Mouse (Mus musculus): Measurements from ENCODE around the gene Sf3b6.

Sf3b6 gene

DNA sequence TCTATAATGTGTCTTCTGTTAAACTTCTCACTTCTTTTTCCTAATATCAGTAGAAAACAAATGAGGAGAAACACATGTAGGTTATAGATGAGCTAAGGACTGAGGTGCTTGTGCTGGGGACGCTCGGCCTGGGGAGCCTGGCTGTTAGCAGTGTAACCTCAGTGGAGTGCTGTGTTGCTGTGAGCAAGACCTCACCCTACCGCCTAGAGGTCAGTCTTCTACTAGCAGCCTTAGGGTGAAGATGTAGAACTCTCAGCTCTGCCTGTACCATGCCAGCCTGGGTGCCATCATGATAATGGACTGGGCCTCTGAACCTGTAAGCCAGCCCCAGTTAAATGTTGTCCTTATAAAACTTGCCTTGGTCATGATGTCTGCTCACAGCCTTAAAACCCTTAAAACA, 9.9 kb downstream of the Sf3b6 start:
- no peak for TF ChIP-seq GATA4 (IDR thresholded peaks at IDR 0.05; ENCODE audit: insufficient replicate concordance, low read length)

DNA sequence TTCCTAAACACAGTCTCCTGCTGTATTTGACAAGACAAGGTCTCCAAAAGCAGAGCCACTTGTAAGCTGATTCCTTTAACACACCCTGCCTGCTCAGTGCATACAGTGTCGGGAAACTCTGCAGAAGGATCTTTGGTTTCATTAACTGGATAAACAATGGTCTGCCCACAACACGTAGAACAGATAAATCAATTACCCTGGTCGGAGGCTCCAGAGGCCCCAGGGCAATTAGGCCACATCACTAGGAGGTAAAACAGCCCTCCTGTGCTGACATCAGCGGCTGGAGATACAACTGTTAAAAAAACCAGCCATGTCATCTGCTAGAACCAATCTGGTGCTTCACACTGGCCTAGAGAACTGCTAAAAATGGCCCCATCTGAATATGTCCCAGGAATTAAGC, 19.6 kb downstream of the Sf3b6 start:
- no peak for TF ChIP-seq GATA4 (IDR thresholded peaks at IDR 0.05; ENCODE audit: insufficient replicate concordance, low read length)

DNA sequence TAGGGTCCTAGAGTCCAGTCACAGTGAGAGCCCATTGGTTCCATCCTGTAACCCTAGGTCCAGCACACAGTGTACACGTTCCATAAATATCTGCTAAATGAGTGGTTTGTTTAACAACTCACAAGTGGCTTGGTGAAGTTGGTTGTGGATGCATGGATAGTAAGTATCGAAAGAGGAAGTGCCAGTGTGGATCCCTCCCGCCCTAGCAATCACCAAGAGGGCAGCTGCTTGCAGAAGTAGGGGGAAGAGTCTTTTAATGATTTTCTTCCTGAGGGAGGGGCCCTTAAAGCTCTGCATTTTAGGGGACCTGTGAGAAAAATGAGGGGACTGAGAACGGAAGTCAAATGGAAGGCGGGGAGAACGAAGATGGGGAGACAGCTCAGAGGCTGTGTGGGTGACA, 22.7 kb downstream of the Sf3b6 start:
- TF ChIP-seq GATA4 (IDR thresholded peaks at IDR 0.05; ENCODE audit: insufficient replicate concordance, low read length), result no peak

DNA sequence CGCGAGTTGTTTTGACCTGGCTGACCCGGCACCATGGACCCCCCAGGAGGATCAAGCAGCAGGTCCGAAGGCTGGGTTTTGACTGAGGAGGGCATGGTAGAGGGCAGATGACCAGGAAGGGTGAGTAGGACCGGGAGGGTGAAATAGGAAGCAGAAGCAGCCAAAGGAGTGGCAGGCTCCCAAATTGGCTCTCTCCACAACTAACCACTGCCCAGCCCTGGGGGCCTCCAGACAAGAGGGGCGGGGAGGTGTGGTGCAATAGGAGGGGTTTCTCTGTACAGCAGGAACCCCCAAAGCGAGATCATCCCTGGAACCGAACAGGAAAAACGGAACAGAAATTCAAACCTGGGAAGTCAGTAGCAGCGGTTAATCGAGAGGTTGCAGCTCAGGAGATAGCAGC, 23.4 kb downstream of the Sf3b6 start:
- TF ChIP-seq GATA4 (IDR thresholded peaks at IDR 0.05; ENCODE audit: insufficient replicate concordance, low read length), result no peak

DNA sequence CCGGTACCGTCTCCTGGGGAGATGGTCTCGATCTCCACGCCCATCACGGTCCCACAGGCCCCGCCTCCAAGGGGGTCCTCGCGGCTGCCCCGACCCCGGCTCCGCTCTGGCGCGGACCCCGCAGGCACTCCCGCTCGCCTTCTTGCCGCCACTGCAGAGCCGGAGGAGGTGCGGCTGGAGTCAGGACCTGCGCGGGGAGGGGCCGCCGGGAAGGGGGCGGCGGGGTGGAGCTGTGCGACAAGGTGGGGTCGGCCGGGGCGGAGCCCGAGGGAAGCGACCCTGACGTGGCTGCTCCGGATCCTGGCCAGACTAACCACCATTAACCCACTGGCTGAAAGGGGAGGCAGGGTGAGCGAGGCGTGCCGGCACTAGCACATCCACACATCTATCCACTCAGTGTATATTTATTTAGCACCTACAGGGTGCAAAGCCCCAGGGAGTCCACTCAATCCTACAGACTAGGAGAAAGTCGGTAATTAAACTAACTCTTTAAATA, 24.1 kb downstream of the Sf3b6 start, which contains the start of gene Fkbp1b:
Gene Fkbp1b, minus strand, starts transcription at position 200 of the 496 bp plus-strand sequence.
- no peak for TF ChIP-seq GATA4 (IDR thresholded peaks at IDR 0.05; ENCODE audit: insufficient replicate concordance, low read length)

DNA sequence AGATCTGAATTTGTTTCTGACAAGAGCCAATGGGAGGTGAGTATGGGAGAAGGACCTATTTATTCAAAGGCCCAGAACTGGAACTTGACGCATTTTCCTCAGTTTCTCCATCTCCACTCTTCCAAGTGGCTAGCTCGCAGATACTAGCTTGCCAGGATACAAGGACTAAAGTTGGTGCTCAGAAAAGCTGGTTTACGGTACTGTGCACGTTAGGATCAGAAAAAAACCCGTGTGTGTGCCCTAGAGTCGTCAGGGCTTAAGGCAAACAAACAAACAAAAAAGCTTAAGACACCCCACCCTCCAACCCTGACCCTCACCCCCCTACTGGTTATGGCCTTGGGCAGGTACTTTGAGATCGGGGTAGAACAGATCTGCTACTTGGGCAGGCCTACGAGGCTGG, 25.1 kb downstream of the Sf3b6 start:
- no peak for TF ChIP-seq GATA4 (IDR thresholded peaks at IDR 0.05; ENCODE audit: insufficient replicate concordance, low read length)

DNA sequence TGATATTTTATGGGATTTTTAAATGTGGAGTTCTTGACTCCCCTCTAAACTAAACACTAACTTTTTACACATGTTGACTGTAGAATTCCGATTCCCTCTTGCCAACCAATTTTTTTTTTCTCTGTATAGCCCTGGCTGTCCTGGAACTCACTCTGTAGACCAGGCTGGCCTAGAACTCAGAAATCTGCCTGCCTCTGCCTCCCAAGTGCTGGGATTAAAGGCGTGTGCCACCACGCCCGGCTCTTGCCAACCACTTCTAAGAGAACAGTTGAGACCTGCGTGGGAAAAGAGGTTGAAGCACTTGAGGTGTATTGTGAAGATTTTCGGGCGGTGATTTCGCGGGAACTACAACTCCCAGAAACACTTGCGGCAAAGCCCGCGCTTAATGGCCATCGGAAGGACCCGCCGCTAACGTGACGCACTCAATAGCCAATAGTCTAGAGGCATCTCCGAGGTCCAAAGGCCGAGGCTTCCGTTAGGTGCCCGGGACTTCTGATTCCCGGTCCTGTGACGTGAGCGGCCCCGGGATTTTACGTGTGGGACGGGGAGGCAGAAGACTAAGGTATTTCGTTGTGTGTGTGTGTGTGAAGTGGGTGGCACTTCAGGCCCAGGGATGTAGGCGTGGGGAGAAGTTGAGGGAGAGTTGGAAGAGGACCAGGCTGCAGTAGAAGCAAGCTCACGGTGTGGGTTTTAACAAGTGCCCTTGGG, 25.7 kb downstream of the Sf3b6 start, which contains the start of gene Wdcp:
Gene Wdcp, plus strand, starts transcription at position 414 of the 708 bp plus-strand sequence.
- no peak for TF ChIP-seq GATA4 (IDR thresholded peaks at IDR 0.05; ENCODE audit: insufficient replicate concordance, low read length)

DNA sequence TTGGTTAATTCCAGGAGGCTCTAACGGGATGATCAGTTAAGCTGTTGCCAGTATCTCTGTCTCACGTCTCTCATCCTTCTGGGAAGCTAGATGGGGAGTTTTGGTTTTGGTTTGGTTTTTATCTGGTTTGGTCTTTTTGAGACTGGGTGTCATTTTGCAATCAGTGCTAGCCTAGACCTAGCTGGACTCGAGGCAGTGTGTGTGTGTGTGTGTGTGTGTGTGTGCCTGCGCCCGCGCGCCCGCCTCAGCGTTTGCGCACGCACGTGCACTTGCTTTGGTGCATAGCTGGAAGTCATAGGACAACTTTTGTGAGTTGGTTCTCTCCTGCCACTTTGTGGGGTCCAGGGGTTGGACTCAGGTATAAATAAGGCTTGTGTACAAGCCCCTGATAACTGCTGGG, 26.4 kb downstream of the Sf3b6 start:
- no peak for TF ChIP-seq GATA4 (IDR thresholded peaks at IDR 0.05; ENCODE audit: insufficient replicate concordance, low read length)

DNA sequence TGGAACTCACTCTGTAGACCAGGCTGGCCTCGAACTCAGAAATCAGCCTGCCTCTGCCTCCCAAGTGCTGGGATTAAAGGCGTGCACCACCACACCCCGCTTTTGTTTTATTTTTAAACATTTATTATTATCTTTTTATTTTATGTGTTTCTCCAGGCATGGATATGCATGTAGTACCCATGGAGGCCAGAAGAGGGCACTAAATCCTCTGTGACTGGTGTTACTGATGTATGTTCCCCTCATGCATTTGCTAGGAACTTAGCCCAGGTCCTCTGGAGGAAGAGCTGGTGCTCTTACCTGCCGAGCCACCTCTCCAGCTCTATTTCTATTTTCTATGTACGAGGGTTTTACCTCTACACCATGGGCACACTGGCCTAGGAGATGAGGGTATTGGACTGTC, 38.8 kb downstream of the Sf3b6 start:
- TF ChIP-seq GATA4 (IDR thresholded peaks at IDR 0.05; ENCODE audit: insufficient replicate concordance, low read length), result no peak

DNA sequence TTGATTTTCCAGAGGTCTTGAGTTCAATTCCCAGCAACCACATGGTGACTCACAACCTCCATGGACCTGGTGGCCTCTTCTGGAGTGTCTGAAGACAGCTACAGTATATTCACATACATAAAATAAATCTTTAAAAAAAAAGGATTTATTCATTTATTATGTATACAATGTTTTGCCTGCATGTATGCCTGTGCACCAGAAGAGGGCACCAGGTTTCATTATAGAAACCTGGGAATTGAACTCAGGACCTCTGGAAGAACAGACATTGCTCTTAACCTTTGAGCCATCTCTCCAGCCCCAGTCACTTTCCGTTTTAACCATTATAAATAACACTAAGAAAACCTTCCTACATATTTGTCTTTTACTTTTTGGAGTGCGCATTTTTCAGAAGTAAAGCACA, 39.5 kb downstream of the Sf3b6 start:
- TF ChIP-seq GATA4 (IDR thresholded peaks at IDR 0.05; ENCODE audit: insufficient replicate concordance, low read length), result no peak

DNA sequence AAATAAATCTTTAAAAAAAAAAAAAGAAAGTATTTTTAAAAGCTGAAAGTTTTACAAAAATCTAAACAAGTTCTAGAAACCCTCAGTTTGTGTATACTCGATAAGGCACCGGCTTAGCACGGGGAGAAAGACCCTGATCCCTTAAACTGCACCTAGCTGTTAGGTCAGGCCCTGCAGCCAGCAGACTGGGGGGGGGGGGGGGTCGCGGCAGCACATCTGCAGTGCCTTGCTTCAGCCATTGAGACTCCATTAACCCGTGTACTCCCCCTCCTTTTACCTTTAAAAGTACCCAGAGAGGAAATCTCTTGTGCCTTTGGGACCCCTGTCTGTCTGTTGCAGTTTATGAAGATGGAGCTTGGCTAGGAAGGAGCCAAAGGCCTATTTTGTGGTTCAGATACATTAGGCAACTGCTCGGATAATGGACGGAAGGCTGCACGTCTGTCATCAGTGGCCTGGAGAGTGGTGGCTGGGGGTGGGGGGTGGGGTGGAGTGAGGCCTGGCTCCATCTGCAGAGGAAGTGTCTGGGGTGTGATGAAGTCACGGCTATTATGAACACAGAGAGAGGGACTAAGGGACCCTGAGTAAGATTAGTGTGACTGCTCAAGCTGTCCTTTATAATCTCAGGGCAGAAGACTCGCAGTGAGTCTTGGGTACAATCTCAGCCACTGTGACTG, 42.0 kb downstream of the Sf3b6 start:
- TF ChIP-seq GATA4 (IDR thresholded peaks at IDR 0.05; ENCODE audit: insufficient replicate concordance, low read length), result no peak

DNA sequence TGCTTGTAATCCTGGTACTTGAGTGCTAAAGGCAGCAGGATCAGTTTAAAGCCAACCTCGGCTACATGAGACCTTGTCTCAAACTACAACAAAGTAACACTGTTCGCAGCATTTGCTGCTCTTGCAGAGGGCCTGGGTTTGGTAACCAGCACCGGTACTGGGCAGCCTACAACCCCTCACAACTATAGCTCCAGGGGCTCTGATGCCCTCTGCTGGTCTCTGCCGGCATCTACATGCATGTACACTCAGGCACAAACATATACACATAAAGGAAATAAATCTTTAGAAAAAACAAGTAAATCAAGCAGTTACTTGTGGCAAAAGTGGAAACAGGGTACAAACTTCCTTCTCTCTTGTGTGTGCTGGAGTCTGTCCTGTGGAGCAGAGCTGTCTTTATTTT, 45.3 kb downstream of the Sf3b6 start:
- no peak for TF ChIP-seq GATA4 (IDR thresholded peaks at IDR 0.05; ENCODE audit: insufficient replicate concordance, low read length)

DNA sequence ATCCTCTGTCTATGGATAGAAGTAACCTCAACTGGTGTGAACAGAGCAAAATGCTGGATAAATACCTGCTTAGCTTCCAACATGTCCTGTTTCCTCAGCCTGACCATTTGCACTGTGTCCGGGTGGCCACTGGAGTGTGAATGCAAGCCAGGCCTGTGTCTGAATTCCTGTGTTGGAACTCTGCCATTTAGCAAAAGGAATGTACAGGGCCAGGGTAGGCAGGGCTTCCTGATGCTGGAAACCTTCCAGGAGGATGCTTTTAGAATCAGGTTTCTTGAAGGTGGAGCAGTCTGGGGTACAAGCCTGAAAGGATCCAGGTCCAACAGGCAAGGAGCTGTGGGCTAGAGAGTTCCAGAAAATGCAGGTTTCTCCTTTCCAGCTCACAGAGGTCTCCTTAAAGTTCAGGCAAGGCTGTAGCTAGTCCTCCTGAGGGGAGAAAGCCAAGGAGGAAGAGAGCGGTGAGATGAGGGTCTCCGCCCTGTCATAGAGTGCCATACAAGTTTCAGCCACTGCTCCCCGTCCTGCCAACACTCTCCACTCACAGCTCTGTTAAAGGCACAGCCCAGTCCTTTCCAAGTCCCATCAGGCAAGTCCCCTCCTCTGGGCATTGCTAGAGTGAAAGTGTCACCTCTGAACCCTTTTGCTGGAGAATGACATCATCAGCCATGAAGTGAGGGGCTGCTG, 46.5 kb downstream of the Sf3b6 start:
- TF ChIP-seq GATA4 (IDR thresholded peaks at IDR 0.05; ENCODE audit: insufficient replicate concordance, low read length), result no peak

DNA sequence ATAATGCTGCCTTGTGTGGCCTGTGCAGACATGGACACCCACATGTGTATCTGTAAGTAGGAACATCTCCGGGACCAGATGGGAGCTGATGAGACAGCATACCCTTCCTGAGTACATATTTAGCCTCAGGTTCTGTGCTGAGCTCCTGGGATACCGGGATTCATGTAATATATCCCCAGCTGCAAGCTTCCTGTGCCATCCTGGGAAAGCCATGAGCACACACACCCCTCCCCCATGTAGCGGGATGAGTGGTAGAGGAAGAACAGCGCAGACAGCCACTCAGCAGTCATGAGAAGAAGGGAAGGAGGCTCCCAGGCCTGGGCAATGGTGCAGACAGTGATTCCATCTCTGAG, 47.0 kb downstream of the Sf3b6 start:
- no peak for TF ChIP-seq GATA4 (IDR thresholded peaks at IDR 0.05; ENCODE audit: insufficient replicate concordance, low read length)

DNA sequence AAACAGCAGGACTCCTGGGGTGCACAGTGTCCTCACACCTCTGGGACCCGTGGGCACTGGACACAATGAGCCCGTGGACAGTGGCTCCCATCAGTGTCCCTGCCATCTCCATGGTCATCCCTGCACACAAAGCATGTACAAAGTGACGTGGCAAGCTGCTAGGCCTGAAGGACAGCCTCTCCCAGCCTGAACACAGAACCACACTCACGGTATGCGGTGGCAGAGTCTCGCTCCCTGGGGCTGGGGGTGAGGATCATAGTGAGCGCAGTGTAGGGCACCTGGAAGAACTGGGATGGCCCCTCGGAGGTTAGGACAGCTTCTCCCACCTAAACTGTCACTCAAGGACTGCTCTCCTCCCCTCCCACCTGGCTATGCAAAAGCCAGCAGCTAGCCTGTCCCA, 51.6 kb downstream of the Sf3b6 start:
- TF ChIP-seq GATA4 (IDR thresholded peaks at IDR 0.05; ENCODE audit: insufficient replicate concordance, low read length), result no peak

DNA sequence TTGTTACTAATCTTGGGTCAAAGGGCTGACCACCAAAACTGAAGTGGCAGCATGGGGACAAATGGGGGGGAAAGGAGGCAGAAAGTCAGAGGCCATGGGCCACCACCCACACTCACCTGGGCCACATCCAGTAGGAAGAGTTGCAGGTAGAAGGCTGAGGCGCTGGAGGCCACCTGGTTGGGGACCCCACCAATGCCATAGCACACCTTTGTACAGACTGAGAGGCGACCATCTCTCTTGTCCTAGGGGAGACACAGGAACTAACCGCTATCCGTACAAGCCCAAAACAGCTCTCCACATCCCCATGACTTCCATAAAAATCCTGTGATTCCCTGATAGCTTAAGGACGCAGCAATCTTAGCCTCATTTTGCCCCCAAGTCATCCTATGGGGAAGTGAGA, 53.9 kb downstream of the Sf3b6 start:
- TF ChIP-seq GATA4 (IDR thresholded peaks at IDR 0.05; ENCODE audit: insufficient replicate concordance, low read length), result no peak

Data from liver, adult (tissue).